Mouse (Mus musculus): ENCODE results near the gene Ddhd1. TPM values are rescaled to one million over a fixed set of nuclear protein-coding genes. Genes with fewer than 3 reads are reported as not detected.

Ddhd1 gene
- 10.6 and 12.0 TPM in 2 replicates for polyA plus RNA-seq (2012; rRNA removed)

- H3K4me1 ChIP-seq (ENCODE audit: control insufficient read depth, insufficient read depth, insufficient read length), result peaks cover 11% of the 10 kb centered on the region; the same call in 1 of the 2 replicates
- peak within 1 kb of the TSS; percentile 95 for H3K27ac ChIP-seq (ENCODE audit: insufficient read depth, low read length)
- peaks cover 2% of the 10 kb centered on the region; the same call in 1 of the 2 replicates for H3K36me3 ChIP-seq (ENCODE audit: control insufficient read depth, insufficient read depth, low read length)
- no peak for TF ChIP-seq CTCF (IDR thresholded peaks at IDR 0.05; ENCODE audit: extremely low read depth, insufficient read depth, insufficient read length, insufficient replicate concordance)
- TF ChIP-seq POLR2A (IDR thresholded peaks at IDR 0.05; ENCODE audit: low read depth, low read length), result peak; percentile 74
- peak within 1 kb of the TSS; percentile 87 for H3K4me3 ChIP-seq (ENCODE audit: extremely low read depth, insufficient read depth, insufficient read length)
- peak; percentile 76 to 82 for DNase-seq (ENCODE audit: low read depth in 1 of 2, low spot score in 2 of 2)
- WGBS, result under 1% methylated on average over 122 of the region's 123 CpGs
- no peaks in the 10 kb centered on the region; the same call in 1 of the 2 replicates for H3K27me3 ChIP-seq (ENCODE audit: control insufficient read depth, insufficient read depth, low read length)
Observed at GRCm38 (mm10) chr14:45657641-45658611, at the start of gene Ddhd1. TSS of gene Ddhd1 (minus strand) at chr14:45658143.

GRCm38 (mm10) chr14:45707176-45707910, 49.4 kb upstream of the Ddhd1 start:
- H3K36me3 ChIP-seq (ENCODE audit: control insufficient read depth, insufficient read depth, low read length), result no peaks in the 10 kb centered on the region
- no peaks in the 10 kb centered on the region for H3K4me1 ChIP-seq (ENCODE audit: control insufficient read depth, insufficient read depth, insufficient read length)
- no peaks in the 10 kb centered on the region for H3K27me3 ChIP-seq (ENCODE audit: control insufficient read depth, insufficient read depth, low read length)
- no peak overlapping the region for H3K4me3 ChIP-seq (ENCODE audit: extremely low read depth, insufficient read depth, insufficient read length)
- no peak overlapping the region for H3K27ac ChIP-seq (ENCODE audit: insufficient read depth, low read length)
- DNase-seq (ENCODE audit: low read depth in 1 of 2, low spot score in 2 of 2), result no peak
- 80% methylated on average over 3 of the region's 3 CpGs for whole genome bisulfite sequencing
- TF ChIP-seq CTCF (IDR thresholded peaks at IDR 0.05; ENCODE audit: extremely low read depth, insufficient read depth, insufficient read length, insufficient replicate concordance), result no peak
- no peak for TF ChIP-seq POLR2A (IDR thresholded peaks at IDR 0.05; ENCODE audit: low read depth, low read length)

DNA sequence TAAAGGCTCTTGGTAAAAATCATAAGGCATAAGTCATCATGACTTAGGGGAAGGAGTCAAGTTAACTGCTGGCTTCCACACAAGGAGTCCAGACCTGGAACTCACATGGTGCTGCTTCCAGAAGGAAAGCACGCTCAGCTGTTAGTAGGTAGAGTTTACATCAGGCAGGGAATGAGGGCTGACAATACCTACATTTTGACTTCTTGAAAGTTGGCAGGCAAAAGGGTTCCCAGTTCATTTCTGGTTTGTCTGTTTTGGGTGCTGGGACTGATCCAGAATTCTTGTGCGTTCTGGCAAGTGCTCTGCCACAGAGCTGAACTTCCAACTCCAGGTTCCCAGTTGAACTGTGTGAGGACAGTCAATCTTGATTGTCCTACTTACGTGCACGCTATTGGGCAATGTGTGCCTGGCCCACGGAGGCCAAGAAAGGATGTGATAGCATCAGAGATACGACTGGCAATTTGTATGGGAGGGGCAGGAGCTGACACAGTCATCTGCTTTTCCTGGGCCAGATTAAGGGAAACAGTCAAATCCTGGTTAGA, 42.2 kb upstream of the Ddhd1 start:
- Histone ChIP-seq H3K27me3 (ENCODE audit: control insufficient read depth, insufficient read depth, low read length) (no peaks in the 10 kb centered on the region), H3K4me3 (ENCODE audit: extremely low read depth, insufficient read depth, insufficient read length) (no peak overlapping the region), H3K4me1 (ENCODE audit: control insufficient read depth, insufficient read depth, insufficient read length) (no peaks in the 10 kb centered on the region), H3K27ac (ENCODE audit: insufficient read depth, low read length) (no peak overlapping the region), H3K36me3 (ENCODE audit: control insufficient read depth, insufficient read depth, low read length) (no peaks in the 10 kb centered on the region)
- no peak for DNase-seq (ENCODE audit: low read depth in 1 of 2, low spot score in 2 of 2)
- 67% methylated on average over 6 of the region's 6 CpGs for WGBS
- TF ChIP-seq POLR2A (IDR thresholded peaks at IDR 0.05; ENCODE audit: low read depth, low read length) (no peak), CTCF (IDR thresholded peaks at IDR 0.05; ENCODE audit: extremely low read depth, insufficient read depth, insufficient read length, insufficient replicate concordance) (no peak)

DNA sequence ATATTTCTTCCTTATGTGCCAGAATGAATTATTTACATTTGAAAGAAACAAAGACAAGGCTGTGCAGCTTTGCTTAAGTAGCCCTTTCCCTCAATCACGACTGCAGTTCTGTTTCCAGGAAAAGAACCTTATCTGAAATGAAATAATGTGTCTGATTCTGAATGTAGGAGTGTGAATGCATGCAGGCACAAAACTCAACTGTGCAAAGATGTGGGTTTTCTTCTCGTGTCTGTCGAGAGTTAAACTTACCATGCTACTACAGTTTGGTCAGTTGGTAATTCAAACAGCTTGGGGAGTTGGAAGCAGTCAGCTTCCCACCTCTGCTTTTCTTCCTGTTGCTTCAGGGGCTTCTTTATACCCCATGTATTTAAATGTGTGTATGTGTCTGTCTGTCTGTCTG, 40.9 kb upstream of the Ddhd1 start:
- Histone ChIP-seq H3K4me1 (ENCODE audit: control insufficient read depth, insufficient read depth, insufficient read length) (no peaks in the 10 kb centered on the region), H3K27me3 (ENCODE audit: control insufficient read depth, insufficient read depth, low read length) (no peaks in the 10 kb centered on the region), H3K27ac (ENCODE audit: insufficient read depth, low read length) (no peak overlapping the region), H3K4me3 (ENCODE audit: extremely low read depth, insufficient read depth, insufficient read length) (no peak overlapping the region), H3K36me3 (ENCODE audit: control insufficient read depth, insufficient read depth, low read length) (no peaks in the 10 kb centered on the region)
- no peak for DNase-seq (ENCODE audit: low read depth in 1 of 2, low spot score in 2 of 2)
- no peak for TF ChIP-seq CTCF (IDR thresholded peaks at IDR 0.05; ENCODE audit: extremely low read depth, insufficient read depth, insufficient read length, insufficient replicate concordance)
- TF ChIP-seq POLR2A (IDR thresholded peaks at IDR 0.05; ENCODE audit: low read depth, low read length), result no peak
- WGBS, result 50% methylated on average over 3 of the region's 3 CpGs

GRCm38 (mm10) chr14:45696098-45696497, 38.2 kb upstream of the Ddhd1 start:
- Histone ChIP-seq H3K4me1 (ENCODE audit: control insufficient read depth, insufficient read depth, insufficient read length) (no peaks in the 10 kb centered on the region), H3K27me3 (ENCODE audit: control insufficient read depth, insufficient read depth, low read length) (no peaks in the 10 kb centered on the region), H3K4me3 (ENCODE audit: extremely low read depth, insufficient read depth, insufficient read length) (no peak overlapping the region), H3K36me3 (ENCODE audit: control insufficient read depth, insufficient read depth, low read length) (no peaks in the 10 kb centered on the region), H3K27ac (ENCODE audit: insufficient read depth, low read length) (no peak overlapping the region)
- WGBS, result 90% methylated on average over 2 of the region's 2 CpGs
- TF ChIP-seq CTCF (IDR thresholded peaks at IDR 0.05; ENCODE audit: extremely low read depth, insufficient read depth, insufficient read length, insufficient replicate concordance), result no peak
- TF ChIP-seq POLR2A (IDR thresholded peaks at IDR 0.05; ENCODE audit: low read depth, low read length), result no peak
- no peak for DNase-seq (ENCODE audit: low read depth in 1 of 2, low spot score in 2 of 2)

DNA sequence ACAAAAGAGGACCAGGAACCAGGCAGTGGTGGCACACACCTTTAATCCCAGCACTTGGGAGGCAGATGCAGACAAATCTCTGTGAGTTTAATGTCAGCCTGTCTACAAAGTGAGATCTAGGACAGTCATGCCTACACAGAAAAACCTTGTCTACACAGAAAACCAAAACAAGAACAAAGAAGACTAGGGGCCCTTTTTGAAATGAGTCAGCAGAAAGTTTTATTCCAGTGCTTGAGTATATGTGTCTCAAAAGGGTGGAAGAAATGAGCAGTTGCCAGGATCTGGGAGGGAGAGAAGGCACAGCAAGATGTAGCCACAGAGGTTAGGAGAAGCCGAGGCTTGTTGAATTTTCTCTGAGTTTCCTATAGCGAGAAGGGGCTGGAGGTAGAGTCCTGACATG, 35.9 kb upstream of the Ddhd1 start:
- H3K36me3 ChIP-seq (ENCODE audit: control insufficient read depth, insufficient read depth, low read length), result no peaks in the 10 kb centered on the region
- no peak overlapping the region for H3K27ac ChIP-seq (ENCODE audit: insufficient read depth, low read length)
- no peak for DNase-seq (ENCODE audit: low read depth in 1 of 2, low spot score in 2 of 2)
- WGBS, result 83% methylated on average over 2 of the region's 2 CpGs
- H3K27me3 ChIP-seq (ENCODE audit: control insufficient read depth, insufficient read depth, low read length), result no peaks in the 10 kb centered on the region
- TF ChIP-seq POLR2A (IDR thresholded peaks at IDR 0.05; ENCODE audit: low read depth, low read length), result no peak
- TF ChIP-seq CTCF (IDR thresholded peaks at IDR 0.05; ENCODE audit: extremely low read depth, insufficient read depth, insufficient read length, insufficient replicate concordance), result no peak
- H3K4me3 ChIP-seq (ENCODE audit: extremely low read depth, insufficient read depth, insufficient read length), result no peak overlapping the region
- H3K4me1 ChIP-seq (ENCODE audit: control insufficient read depth, insufficient read depth, insufficient read length), result no peaks in the 10 kb centered on the region
